Mouse (Mus musculus) CH12.LX (cell line): ENCODE results near the gene Ppp2r5e.

Experiments
- CHD1 ChIP-seq: IDR thresholded peaks from 2 replicates; pipeline ENCODE4 v1.6.1; 2012; ENCODE audit warnings: low read depth, low read length, improper control_type of control experiment, inconsistent platforms
- CTCF ChIP-seq, 2 experiments: IDR thresholded peaks in 1 of 2; conservative IDR thresholded peaks in 1 of 2; 2 replicates each; pipeline ENCODE4 v1.5.1; 2011 to 2012; ENCODE audit warnings: low read depth in 2 of 2, low read length in 2 of 2, improper control_type of control experiment in 1 of 2, inconsistent platforms in 1 of 2, mild to moderate bottlenecking in 1 of 2, moderate library complexity in 1 of 2
- EP300 ChIP-seq: IDR thresholded peaks from 2 replicates; pipeline ENCODE4 v1.6.1; 2011; ENCODE audit warnings: low read length, improper control_type of control experiment
- JUND ChIP-seq: conservative IDR thresholded peaks from 2 replicates; pipeline ENCODE4 v1.6.1; 2011; ENCODE audit warnings: low read depth, low read length, improper control_type of control experiment
- MAX ChIP-seq: IDR thresholded peaks from 2 replicates; pipeline ENCODE4 v1.6.1; 2011; ENCODE audit warnings: low read length, improper control_type of control experiment
- POLR2A ChIP-seq: IDR thresholded peaks from 2 replicates; pipeline ENCODE4 v1.6.1; 2011; ENCODE audit warnings: low read depth, mild to moderate bottlenecking, improper control_type of control experiment, low read length
- POLR2AphosphoS2 ChIP-seq: IDR thresholded peaks from 2 replicates; pipeline ENCODE4 v1.6.1; 2011; ENCODE audit warnings: low read depth, low read length, improper control_type of control experiment
- RCOR1 ChIP-seq: conservative IDR thresholded peaks from 2 replicates; pipeline ENCODE4 v1.6.1; 2012; ENCODE audit warnings: low read depth, mild to moderate bottlenecking, inconsistent platforms, low read length, improper control_type of control experiment
- SIN3A ChIP-seq: IDR thresholded peaks from 2 replicates; pipeline ENCODE4 v1.6.1; 2012; ENCODE audit warnings: low read length, improper control_type of control experiment, inconsistent platforms
- UBTF ChIP-seq: IDR thresholded peaks from 2 replicates; pipeline ENCODE4 v1.6.1; 2012; ENCODE audit warnings: low read depth, mild to moderate bottlenecking, inconsistent platforms, low read length, improper control_type of control experiment, moderate library complexity
- USF2 ChIP-seq: conservative IDR thresholded peaks from 2 replicates; pipeline ENCODE4 v1.6.1; 2011; ENCODE audit warnings: low read depth, low read length, improper control_type of control experiment
- ZNF384 ChIP-seq: IDR thresholded peaks from 2 replicates; pipeline ENCODE4 v1.6.1; 2012; ENCODE audit warnings: low read depth, low read length, improper control_type of control experiment, inconsistent platforms

- no peak for TF ChIP-seq UBTF
- no peak for TF ChIP-seq MAX
- TF ChIP-seq CTCF (conservative IDR thresholded peaks at IDR 0.05 in 1 of 2, IDR thresholded peaks at IDR 0.05 in 1 of 2; ENCODE audit: low read depth in 2 of 2, low read length in 2 of 2): no peak
- no peak for TF ChIP-seq USF2
- TF ChIP-seq RCOR1: no peak
- TF ChIP-seq POLR2AphosphoS2: no peak
- TF ChIP-seq SIN3A: no peak
- no peak for TF ChIP-seq JUND
- no peak for TF ChIP-seq POLR2A
- TF ChIP-seq EP300: no peak
- TF ChIP-seq ZNF384: no peak
- no peak for TF ChIP-seq CHD1
Observed at GRCm38 (mm10) chr12:75548999-75549398, 47.0 kb downstream of the Ppp2r5e start.
